Mouse (Mus musculus) spleen, adult 2 months (tissue): ENCODE data around the gene Aldh1l1.

Experiments used
- CTCF ChIP-seq: fragments of 200-500 bp; IDR thresholded peaks from 2 replicates; pipeline ENCODE4 v1.5.1; 2011; ENCODE audit warnings: mild to moderate bottlenecking, inconsistent platforms; ENCODE audit not compliant: insufficient read depth, insufficient read length, insufficient replicate concordance; ENCODE audit errors: extremely low read depth
- POLR2A ChIP-seq: fragments of 200-500 bp; IDR thresholded peaks from 2 replicates; pipeline ENCODE4 v1.6.1; 2011; ENCODE audit warnings: low read depth, low read length, inconsistent platforms

DNA sequence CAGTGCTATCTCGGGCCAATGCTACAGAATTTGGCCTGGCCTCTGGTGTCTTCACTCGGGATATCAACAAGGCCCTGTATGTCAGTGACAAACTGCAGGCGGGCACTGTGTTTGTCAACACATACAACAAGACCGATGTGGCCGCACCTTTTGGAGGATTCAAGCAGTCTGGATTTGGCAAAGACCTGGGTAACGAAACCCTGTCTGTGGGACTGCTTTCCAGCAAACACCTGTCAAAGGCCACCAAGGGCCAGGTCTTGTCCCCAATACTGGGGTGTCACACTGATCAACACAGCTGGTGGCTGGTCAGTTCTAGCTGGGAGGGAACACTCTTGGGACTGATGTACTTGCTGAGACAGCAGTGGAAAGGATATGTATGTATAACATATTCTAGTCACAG, 112.0 kb downstream of the Aldh1l1 start:
- TF ChIP-seq POLR2A = no peak
- no peak for TF ChIP-seq CTCF
